Comparison of ENCODE assay signal across 32 mouse cellular contexts in genomic region chr8:3331692-3332091, GRCm38 (mm10). TPM values are rescaled to one million over a fixed set of nuclear protein-coding genes. Genes with fewer than 3 reads are reported as not detected.
DNase-seq lines count a peak whose midpoint lies in the region; ATAC-seq and TF ChIP-seq lines count a peak whose summit lies in the region.
"Had no signal": no experiment of that assay in that cellular context is flagged by ENCODE, and none has a peak within 500 bp of the region (broad histone marks: within the 10 kb centered on the region; RNA-seq: fewer than 3 reads in every experiment).

No protein-coding gene starts in this region.

- no peak for ATAC-seq in liver, embryonic 11.5 days (replicated peaks; ENCODE audit: low FRiP score)
- ATAC-seq in Patski, result peak; percentile 8
- ATAC-seq: forebrain, embryonic 13.5 days; forebrain, postnatal 0 days; hindbrain, embryonic 16.5 days; intestine, embryonic 15.5 days had no signal

- H3K9ac ChIP-seq in liver, embryonic 11.5 days (ENCODE audit: low read depth, low read length), result no peak overlapping the region
- H3K9ac ChIP-seq: embryonic facial prominence, embryonic 13.5 days; forebrain, embryonic 13.5 days; forebrain, postnatal 0 days; heart, embryonic 12.5 days; heart, embryonic 15.5 days; hindbrain, embryonic 12.5 days; intestine, embryonic 15.5 days had no signal

- intact Hi-C loops in heart, postnatal 10 days (cut with DNase I), result loop anchor here (1.0 kb wide), 1 partner anchor 151 kb away; no protein-coding TSS in a partner anchor

- H3K4me2 ChIP-seq in liver, embryonic 11.5 days, result no peak overlapping the region
- H3K4me2 ChIP-seq: embryonic facial prominence, embryonic 13.5 days; forebrain, embryonic 13.5 days; heart, embryonic 12.5 days; heart, embryonic 15.5 days; hindbrain, embryonic 12.5 days; intestine, embryonic 15.5 days had no signal

- POLR2A ChIA-PET in Patski (lab: Charles Lee), result no interaction called here

- no peaks in the 10 kb centered on the region for H3K36me3 ChIP-seq in liver, embryonic 11.5 days (ENCODE audit: control insufficient read depth, insufficient read depth, low read length)
- H3K36me3 ChIP-seq: embryonic facial prominence, embryonic 10.5 days; embryonic facial prominence, embryonic 13.5 days; G1E; heart, embryonic 12.5 days; heart, embryonic 15.5 days; hindbrain, embryonic 12.5 days; intestine, embryonic 15.5 days had no signal

- DNase-seq in heart, adult 11 months, result peak; percentile 82
- no peak for DNase-seq in heart, postnatal 10 days
- DNase-seq in liver, embryonic 11.5 days (ENCODE audit: low spot score), result peak; percentile 17
- DNase-seq in liver, result no peak
- DNase-seq in Patski (ENCODE audit: low read depth, low spot score), result no peak
- no peak for DNase-seq in cerebellum, adult 9-11 months
- DNase-seq: adrenal gland, adult 2 months; adrenal gland, postnatal 14 days; B cell, adult 2 months; cerebellum, adult 11 months; cerebellum, adult 2 months; cerebellum, postnatal 10 days; cerebellum, postnatal 36 days; embryo, embryonic 11 days; forebrain, postnatal 0 days; gastrocnemius, adult 2 months; gastrocnemius, postnatal 14 days; heart, adult 18-20 months; heart, postnatal 14 days; heart, postnatal 4 days had no signal

- WGBS in liver, embryonic 11.5 days, result 82% methylated on average over 2 of the region's 2 CpGs

- TF ChIP-seq CTCF in Patski (IDR thresholded peaks at IDR 0.05), result no peak

- H3K9me3 ChIP-seq in liver, embryonic 11.5 days (ENCODE audit: control insufficient read depth, low read length), result no peaks in the 10 kb centered on the region; the same call in 1 of the 2 replicates
- H3K9me3 ChIP-seq: embryonic facial prominence, embryonic 13.5 days; forebrain, embryonic 13.5 days; G1E; heart, embryonic 12.5 days; heart, embryonic 15.5 days; hindbrain, embryonic 12.5 days; intestine, embryonic 15.5 days had no signal

- CTCF ChIA-PET in Patski (lab: Charles Lee), result interaction anchor here (1.4 kb wide), 1 partner anchor 151 kb away, joined by 9 read pairs; no protein-coding TSS in a partner anchor

- H3K4me1 ChIP-seq in liver, embryonic 11.5 days (replicated peaks; ENCODE audit: control insufficient read depth, insufficient read depth, low read length), result no peaks in the 10 kb centered on the region
- H3K4me1 ChIP-seq: embryonic facial prominence, embryonic 10.5 days; embryonic facial prominence, embryonic 13.5 days; forebrain, embryonic 13.5 days; heart, embryonic 12.5 days; heart, embryonic 15.5 days; hindbrain, embryonic 12.5 days; intestine, embryonic 15.5 days had no signal

- in situ Hi-C loops in Patski (cut with MboI; ENCODE audit: low pct_unique_long_range_greater_than_20kb), result loop anchor here (10.0 kb wide), 1 partner anchor 157 kb away; no protein-coding TSS in a partner anchor

- H3K27ac ChIP-seq in liver, embryonic 11.5 days (ENCODE audit: low read depth, low read length), result no peak overlapping the region
- H3K27ac ChIP-seq: embryonic facial prominence, embryonic 10.5 days; embryonic facial prominence, embryonic 13.5 days; forebrain, embryonic 13.5 days; gastrocnemius, adult 2 months; heart, embryonic 15.5 days; hindbrain, embryonic 12.5 days; intestine, embryonic 15.5 days had no signal

- H3K27me3 ChIP-seq in liver, embryonic 11.5 days (replicated peaks; ENCODE audit: control insufficient read depth, insufficient read depth, low read length), result no peaks in the 10 kb centered on the region
- peaks cover 4% of the 10 kb centered on the region for H3K27me3 ChIP-seq in Patski
- H3K27me3 ChIP-seq: CH12.LX; embryonic facial prominence, embryonic 13.5 days; forebrain, embryonic 13.5 days; heart, embryonic 12.5 days; heart, embryonic 15.5 days; hindbrain, embryonic 12.5 days; intestine, embryonic 15.5 days had no signal

- no peak overlapping the region for H3K4me3 ChIP-seq in liver, embryonic 11.5 days (ENCODE audit: low read depth, low read length)
- H3K4me3 ChIP-seq: embryonic facial prominence, embryonic 10.5 days; embryonic facial prominence, embryonic 13.5 days; erythroblast, embryonic 14.5 days; forebrain, embryonic 13.5 days; gastrocnemius, adult 2 months; heart, embryonic 12.5 days; heart, embryonic 15.5 days; hindbrain, embryonic 12.5 days; intestine, embryonic 15.5 days had no signal

RNA-seq across cellular contexts. Expression of gene A430078G23Rik, which starts 21.5 kb away (rescaled TPM):
- total RNA-seq in heart, postnatal 10 days (2021), result under 1 TPM; 0.27 to 0.29 TPM
- 0.32 and 0.40 TPM in 2 replicates for polyA plus RNA-seq in liver, embryonic 11.5 days (2014; fragmentation: Nextera tagmentation; extraction: Ambion mirVana)
- not detected for polyA plus RNA-seq in Patski (2021)
- total RNA-seq: CH12.LX; forebrain, postnatal 0 days; gastrocnemius, adult 2 months had no signal
- polyA plus RNA-seq: adrenal gland, adult 2 months; cerebellum, adult 2 months; cortical plate, adult 2 months; embryonic facial prominence, embryonic 13.5 days; erythroblast, embryonic 14.5 days; forebrain, postnatal 0 days; heart, embryonic 12.5 days; hindbrain, embryonic 12.5 days; hindbrain, embryonic 16.5 days had no signal

RNA-seq across cellular contexts. Expression of gene Insr, which starts 52.3 kb away (rescaled TPM):
- total RNA-seq in heart, postnatal 10 days (2021), result 100 to 1,000 TPM; 129 to 144 TPM
- polyA plus RNA-seq in liver, embryonic 11.5 days (2014; fragmentation: Nextera tagmentation; extraction: Ambion mirVana), result 26.5 and 34.5 TPM in 2 replicates
- polyA plus RNA-seq in Patski (2021), result 13.8 TPM

Comparison
In these comparisons a context has a peak if more than half of its experiments do, and no peak if none do; other contexts are left out.
1. DNase-seq: peak in heart, adult 11 months (single experiment) and liver, embryonic 11.5 days (single experiment); none in heart, postnatal 10 days (0 of 2), liver (single experiment), Patski (single experiment) and cerebellum, adult 9-11 months (single experiment).